Mouse (Mus musculus) neural tube, embryonic 15.5 days (tissue): Measurements from ENCODE around the gene Ccdc186. TPM values are rescaled to one million over a fixed set of nuclear protein-coding genes. Genes with fewer than 3 reads are reported as not detected.
"Not testable (repeated sequence)": the region's sequence is repeated elsewhere in the genome, so short reads cannot be mapped to it uniquely, and the experiment has no call there.

Experiments
- ATAC-seq: fragments of 200-750 bp; cut with Nextera tagmentation; 2 replicates; pipeline ENCODE4 v1.8.0; 2017; ENCODE audit warnings: mild to moderate bottlenecking, moderate TSS enrichment, moderate library complexity; ENCODE audit not compliant: low FRiP score
- H3K27ac ChIP-seq: fragments of 300-500 bp; sonication (generic); replicated peaks from 2 replicates; pipeline ENCODE4 v1.5.1; 2015; ENCODE audit warnings: mild to moderate bottlenecking, inconsistent platforms
- H3K27me3 ChIP-seq: fragments of 300-500 bp; sonication (generic); replicated peaks from 2 replicates; pipeline ENCODE4 v1.6.1; 2015; ENCODE audit warnings: inconsistent platforms
- H3K36me3 ChIP-seq: fragments of 300-500 bp; sonication (generic); 2 replicates; pipeline ENCODE4 v1.6.1; 2015; ENCODE audit warnings: inconsistent platforms
- H3K4me1 ChIP-seq: fragments of 300-500 bp; sonication (generic); 2 replicates; pipeline ENCODE4 v1.6.1; 2015; ENCODE audit warnings: inconsistent platforms
- H3K4me2 ChIP-seq: fragments of 300-500 bp; sonication (generic); 2 replicates; pipeline ENCODE4 v1.6.1; 2015; ENCODE audit warnings: inconsistent platforms, mild to moderate bottlenecking, moderate library complexity
- H3K4me3 ChIP-seq: fragments of 300-500 bp; sonication (generic); replicated peaks from 2 replicates; pipeline ENCODE4 v1.5.1; 2015; ENCODE audit warnings: mild to moderate bottlenecking, inconsistent platforms
- H3K9ac ChIP-seq: fragments of 300-500 bp; sonication (generic); replicated peaks from 2 replicates; pipeline ENCODE4 v1.6.1; 2015; ENCODE audit warnings: mild to moderate bottlenecking, inconsistent platforms
- H3K9me3 ChIP-seq: fragments of 300-500 bp; sonication (generic); replicated peaks from 2 replicates; pipeline ENCODE4 v1.6.1; 2016; ENCODE audit warnings: inconsistent platforms
- WGBS: fragments of 180-500 bp; shearing (Covaris S2); methylation state at CpG from one replicate; pipeline ENCODE4 v1.1.7; 2015; ENCODE audit warnings: mixed read lengths; 5-methylcytosine and 5-hydroxymethylcytosine counted together
- polyA plus RNA-seq: library from polyadenylated mRNA; unstranded; fragments of >200 nt; fragmentation: Nextera tagmentation; extraction: Ambion mirVana; gene quantifications from 2 replicates; pipeline ENCODE4 v1.2.1, GENCODE M21; 2015

The Ccdc186 gene
- polyA plus RNA-seq, 1 experiment from 2014 or later = 20.4 TPM

DNA sequence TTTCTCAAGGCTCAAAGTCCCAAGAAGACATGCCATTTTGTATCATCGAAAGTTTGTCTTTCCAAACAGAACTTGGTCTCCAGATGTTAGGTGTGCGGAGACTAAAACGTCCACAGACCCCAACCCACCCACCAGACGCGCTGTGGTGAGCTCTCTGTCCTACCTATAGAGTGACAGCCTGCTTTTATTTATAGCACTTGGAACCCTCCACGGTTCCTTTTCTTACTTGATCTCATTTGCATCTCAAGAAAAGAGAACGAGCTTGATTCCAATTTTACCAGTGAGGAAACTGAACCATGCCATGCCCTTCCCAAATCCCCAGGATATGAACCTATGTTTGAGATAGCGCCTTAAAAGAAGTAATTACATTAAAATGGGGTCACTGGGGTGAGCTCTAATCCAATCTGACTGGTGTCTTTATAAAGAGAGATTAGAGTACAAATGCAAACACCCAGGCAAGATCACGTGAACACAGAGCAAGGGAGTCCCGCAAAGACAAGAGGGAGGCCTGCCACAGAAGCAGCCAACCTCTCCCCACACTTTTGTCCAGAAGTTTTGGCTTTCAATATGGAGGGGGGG, 48.5 kb downstream of the Ccdc186 start:
- no peak for ATAC-seq
- no peaks in the 10 kb centered on the region for H3K36me3 ChIP-seq

DNA sequence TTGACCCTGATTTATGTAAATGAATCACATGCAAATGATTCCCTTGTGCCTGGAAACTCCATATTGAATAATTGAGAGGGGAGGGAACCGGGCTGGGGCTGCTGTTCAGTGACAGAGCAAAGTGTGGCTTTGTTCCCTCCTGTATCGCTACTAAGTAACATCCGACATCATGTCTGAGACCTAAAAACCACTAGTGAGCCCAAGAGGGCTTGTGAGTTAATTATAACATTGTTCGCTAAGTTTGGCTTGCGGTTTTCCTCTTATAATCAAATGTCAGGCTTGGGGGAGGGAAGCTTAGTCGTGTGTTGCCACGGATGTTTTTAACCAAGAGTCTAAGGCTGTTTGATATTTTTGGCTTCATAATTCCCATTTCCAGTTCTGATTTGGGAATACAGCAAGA, 49.8 kb downstream of the Ccdc186 start:
- H3K4me1 ChIP-seq = peaks cover 25% of the 10 kb centered on the region
- H3K36me3 ChIP-seq = no peaks in the 10 kb centered on the region
- H3K9ac ChIP-seq = no peak overlapping the region
- no peak overlapping the region for H3K4me2 ChIP-seq
- peaks cover 21% of the 10 kb centered on the region for H3K27me3 ChIP-seq
- H3K4me3 ChIP-seq = no peak overlapping the region
- H3K9me3 ChIP-seq = no peaks in the 10 kb centered on the region; the same call in 1 of the 2 replicates
- 62% methylated on average over 7 of the region's 7 CpGs for WGBS
- no peak overlapping the region for H3K27ac ChIP-seq
- no peak for ATAC-seq

More for the DNA sequence above, 48.5 kb downstream of the Ccdc186 start:
- no peak overlapping the region for H3K4me3 ChIP-seq
- peaks cover 25% of the 10 kb centered on the region for H3K27me3 ChIP-seq
- 44% methylated on average over 10 of the region's 10 CpGs for WGBS
- H3K9ac ChIP-seq = no peak overlapping the region
- no peak overlapping the region for H3K4me2 ChIP-seq
- peaks cover 25% of the 10 kb centered on the region for H3K4me1 ChIP-seq
- no peaks in the 10 kb centered on the region for H3K9me3 ChIP-seq
- no peak overlapping the region for H3K27ac ChIP-seq

DNA sequence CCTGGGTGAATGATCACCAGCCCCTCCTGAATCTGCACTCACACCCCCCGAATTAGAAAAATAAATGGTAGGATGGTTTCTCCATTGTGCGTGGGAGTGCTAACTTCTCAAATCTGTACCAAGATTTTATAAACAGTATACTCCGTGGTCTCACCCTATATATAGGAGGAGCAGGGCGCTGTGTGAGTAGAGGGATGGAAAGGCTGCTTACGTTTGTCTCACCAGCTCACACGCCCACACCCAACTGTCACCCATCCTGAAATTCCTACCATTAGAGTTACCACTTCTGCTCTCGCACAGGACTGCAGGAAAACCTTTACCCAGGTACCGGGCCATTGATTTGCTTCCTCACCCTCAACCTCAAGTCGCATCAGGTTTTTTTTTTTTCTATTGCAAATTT, 53.0 kb downstream of the Ccdc186 start:
- Histone ChIP-seq H3K27ac (no peak overlapping the region), H3K4me3 (no peak overlapping the region), H3K9me3 (no peaks in the 10 kb centered on the region; the same call in 1 of the 2 replicates), H3K36me3 (no peaks in the 10 kb centered on the region), H3K4me1 (no peaks in the 10 kb centered on the region), H3K27me3 (no peaks in the 10 kb centered on the region), H3K4me2 (no peak overlapping the region), H3K9ac (no peak overlapping the region)
- ATAC-seq = no peak
- WGBS = 90% methylated on average over 9 of the region's 9 CpGs

DNA sequence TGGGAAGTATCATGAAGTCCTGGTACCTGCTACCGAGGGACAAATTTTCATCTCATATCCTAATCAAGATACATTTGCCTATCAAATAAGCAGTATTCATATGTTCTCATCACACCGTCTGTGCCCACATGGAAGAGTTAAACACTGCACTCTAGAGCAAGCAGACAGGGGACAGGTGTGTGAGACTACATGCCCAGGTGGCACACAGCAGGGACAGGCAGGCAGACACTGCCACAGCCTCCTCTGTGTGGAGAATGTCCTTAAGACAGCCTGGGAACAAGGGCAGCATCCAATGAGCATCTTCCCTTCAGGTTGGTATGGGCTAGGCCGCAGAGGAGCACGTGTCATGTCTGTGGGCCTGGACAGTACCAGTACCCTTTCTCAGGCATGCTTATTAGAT, 59.3 kb downstream of the Ccdc186 start:
- Histone ChIP-seq H3K4me3 (no peak overlapping the region), H3K9me3 (no peaks in the 10 kb centered on the region; the same call in 1 of the 2 replicates), H3K36me3 (no peaks in the 10 kb centered on the region), H3K4me1 (no peaks in the 10 kb centered on the region), H3K4me2 (no peak overlapping the region), H3K27ac (no peak overlapping the region), H3K27me3 (no peaks in the 10 kb centered on the region), H3K9ac (no peak overlapping the region)
- WGBS = 93% methylated on average over 4 of the region's 4 CpGs
- ATAC-seq = no peak

DNA sequence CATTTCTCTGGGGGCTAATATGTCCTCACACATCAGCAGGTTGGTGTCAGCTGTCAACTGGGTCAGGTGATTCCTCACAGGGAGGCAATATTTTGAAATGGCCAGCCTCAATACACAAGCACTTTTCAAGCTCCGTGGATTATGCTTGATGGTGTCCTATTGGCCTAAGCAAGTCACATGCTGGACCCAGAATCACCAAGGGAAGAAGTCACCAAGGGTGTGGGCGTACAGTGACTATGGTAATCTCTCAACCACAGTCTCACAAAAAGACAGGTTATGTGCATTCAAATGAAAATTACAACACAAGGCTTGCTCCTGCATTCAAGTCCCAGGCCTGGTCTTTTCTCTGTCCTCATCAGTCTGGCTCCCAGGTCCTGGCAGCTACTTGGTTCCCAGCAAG, 60.3 kb downstream of the Ccdc186 start:
- no peak for ATAC-seq
- 85% methylated on average over 2 of the region's 2 CpGs for WGBS

DNA sequence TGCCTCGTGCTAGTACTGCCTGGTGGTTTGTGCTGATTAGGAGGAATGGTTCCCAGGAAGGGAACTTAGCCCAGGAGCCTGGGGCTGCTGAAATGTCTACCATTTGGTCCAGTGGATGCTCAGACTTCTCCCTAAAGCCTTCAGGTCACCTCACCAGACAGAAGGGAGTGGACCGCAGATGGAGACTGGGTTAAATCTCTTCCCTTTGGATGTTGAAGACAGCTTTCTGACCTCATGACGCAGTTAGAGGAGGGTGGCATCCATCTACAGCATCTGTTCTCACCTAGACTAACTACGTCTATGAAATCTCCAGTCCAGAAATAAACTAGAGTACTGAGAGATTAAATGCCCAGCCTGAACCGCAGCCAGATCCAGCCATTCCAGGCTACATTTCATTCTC, 60.9 kb downstream of the Ccdc186 start:
- H3K4me2 ChIP-seq = no peak overlapping the region
- H3K9ac ChIP-seq = no peak overlapping the region
- H3K27ac ChIP-seq = no peak overlapping the region
- no peaks in the 10 kb centered on the region for H3K4me1 ChIP-seq
- 94% methylated on average over 5 of the region's 5 CpGs for WGBS
- no peak overlapping the region for H3K4me3 ChIP-seq
- no peak for ATAC-seq
- no peaks in the 10 kb centered on the region for H3K9me3 ChIP-seq
- no peaks in the 10 kb centered on the region for H3K36me3 ChIP-seq
- no peaks in the 10 kb centered on the region for H3K27me3 ChIP-seq

More for the DNA sequence above, 60.3 kb downstream of the Ccdc186 start:
- Histone ChIP-seq H3K4me2 (no peak overlapping the region), H3K27me3 (no peaks in the 10 kb centered on the region), H3K4me3 (no peak overlapping the region), H3K4me1 (no peaks in the 10 kb centered on the region), H3K9me3 (no peaks in the 10 kb centered on the region), H3K27ac (no peak overlapping the region), H3K9ac (no peak overlapping the region), H3K36me3 (no peaks in the 10 kb centered on the region)

DNA sequence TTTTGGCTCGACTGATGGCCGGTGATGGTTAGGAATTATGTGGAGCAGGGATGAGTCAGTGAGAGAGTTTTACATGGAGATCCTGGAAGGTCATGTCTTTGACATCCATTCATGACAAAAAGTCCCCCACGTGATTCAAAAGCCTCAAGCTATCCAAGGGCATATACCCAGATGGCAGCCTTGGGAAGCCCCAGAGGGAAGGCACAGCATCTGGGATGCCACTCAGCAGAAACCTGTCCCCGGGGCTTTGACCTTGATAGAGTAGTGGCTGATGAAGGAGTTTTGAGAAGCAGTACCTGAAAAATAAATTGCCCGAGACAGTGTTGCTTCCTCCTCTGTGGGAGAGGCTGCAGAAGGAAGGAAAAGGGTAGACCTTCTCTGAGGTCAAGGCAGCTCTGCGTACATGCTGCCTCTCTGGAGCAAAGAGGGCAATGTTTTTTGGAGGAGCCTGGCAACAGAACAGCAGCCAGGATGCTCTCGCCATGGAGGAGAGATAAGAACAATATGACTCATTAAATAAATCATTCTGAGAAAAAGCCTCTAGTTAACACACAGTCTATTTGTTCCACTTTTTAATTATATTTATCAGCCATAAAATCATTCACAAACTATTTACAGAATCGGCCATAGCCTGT, 61.6 kb downstream of the Ccdc186 start:
- Histone ChIP-seq H3K4me3 (no peak overlapping the region), H3K9ac (no peak overlapping the region), H3K27ac (no peak overlapping the region), H3K4me2 (no peak overlapping the region), H3K27me3 (no peaks in the 10 kb centered on the region), H3K36me3 (no peaks in the 10 kb centered on the region), H3K9me3 (no peaks in the 10 kb centered on the region), H3K4me1 (no peaks in the 10 kb centered on the region)
- 84% methylated on average over 8 of the region's 8 CpGs for WGBS
- ATAC-seq = no peak

DNA sequence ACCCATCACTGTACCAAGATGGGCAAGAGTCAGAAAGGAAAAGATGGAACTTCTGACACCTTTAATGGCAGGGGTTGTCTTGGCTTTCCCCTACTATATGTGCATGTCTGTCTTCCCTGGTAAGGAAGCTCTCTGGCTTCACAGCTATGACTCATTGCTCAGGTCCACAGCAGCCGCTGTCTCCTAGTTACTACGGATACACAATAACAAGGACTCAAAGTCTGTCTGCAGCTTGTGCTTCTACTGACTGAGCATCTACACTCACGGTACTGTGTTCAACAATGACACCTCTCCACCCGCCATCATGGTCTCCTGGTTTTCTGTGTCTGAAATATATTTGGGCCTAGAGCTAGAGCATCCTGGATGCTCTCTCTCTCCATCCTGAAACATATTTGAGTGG, 62.2 kb downstream of the Ccdc186 start:
- H3K4me1 ChIP-seq = no peaks in the 10 kb centered on the region
- ATAC-seq = no peak
- H3K9ac ChIP-seq = no peak overlapping the region
- no peak overlapping the region for H3K4me3 ChIP-seq
- no peaks in the 10 kb centered on the region for H3K9me3 ChIP-seq
- no peaks in the 10 kb centered on the region for H3K36me3 ChIP-seq
- H3K27ac ChIP-seq = no peak overlapping the region
- no peak overlapping the region for H3K4me2 ChIP-seq
- H3K27me3 ChIP-seq = no peaks in the 10 kb centered on the region
- WGBS = 89% methylated on average over 4 of the region's 4 CpGs

DNA sequence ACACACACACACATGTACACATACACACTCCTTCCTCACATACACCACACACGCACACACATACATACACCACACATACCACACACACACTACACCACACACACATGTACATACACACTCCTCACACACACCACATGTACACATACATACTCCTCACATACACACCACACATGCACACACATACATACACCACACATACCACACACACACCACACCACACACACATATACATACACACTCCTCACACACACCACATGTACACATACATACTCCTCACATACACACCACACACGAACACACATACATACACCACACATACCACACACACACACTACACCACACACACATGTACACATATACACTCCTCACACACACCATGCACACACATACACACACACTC, 63.7 kb downstream of the Ccdc186 start:
- H3K9me3 ChIP-seq = no peaks in the 10 kb centered on the region
- ATAC-seq = no peak
- H3K9ac ChIP-seq = no peak overlapping the region
- H3K4me3 ChIP-seq = no peak overlapping the region
- no peaks in the 10 kb centered on the region for H3K4me1 ChIP-seq
- no peak overlapping the region for H3K4me2 ChIP-seq
- no peak overlapping the region for H3K27ac ChIP-seq
- no peaks in the 10 kb centered on the region for H3K36me3 ChIP-seq
- H3K27me3 ChIP-seq = no peaks in the 10 kb centered on the region
- 96% methylated on average over 2 of the region's 2 CpGs for WGBS

DNA sequence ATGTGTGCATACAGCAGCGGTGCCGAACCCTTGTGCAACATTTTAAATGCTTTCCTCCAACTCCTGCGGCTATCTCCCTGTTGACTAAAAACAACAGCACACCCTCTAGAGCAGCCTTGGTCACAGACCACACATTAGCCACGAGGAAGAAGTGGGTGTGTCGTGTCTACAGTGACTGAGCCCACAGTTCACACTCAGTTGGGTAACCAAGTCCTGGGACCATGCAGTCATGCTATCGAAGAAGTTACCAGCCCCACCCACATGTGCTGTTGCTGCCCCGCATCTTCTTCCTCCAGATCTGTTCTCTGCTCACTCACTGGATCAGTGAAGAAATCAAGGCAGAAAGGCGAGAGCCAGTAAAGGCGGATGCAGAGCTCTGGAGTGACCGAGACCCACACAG, 65.6 kb downstream of the Ccdc186 start:
- H3K36me3 ChIP-seq = no peaks in the 10 kb centered on the region
- H3K4me1 ChIP-seq = no peaks in the 10 kb centered on the region
- H3K4me3 ChIP-seq = no peak overlapping the region
- 90% methylated on average over 10 of the region's 10 CpGs for WGBS
- ATAC-seq = no peak
- H3K27me3 ChIP-seq = no peaks in the 10 kb centered on the region
- H3K9me3 ChIP-seq = no peaks in the 10 kb centered on the region
- H3K27ac ChIP-seq = no peak overlapping the region
- H3K4me2 ChIP-seq = no peak overlapping the region
- H3K9ac ChIP-seq = no peak overlapping the region

DNA sequence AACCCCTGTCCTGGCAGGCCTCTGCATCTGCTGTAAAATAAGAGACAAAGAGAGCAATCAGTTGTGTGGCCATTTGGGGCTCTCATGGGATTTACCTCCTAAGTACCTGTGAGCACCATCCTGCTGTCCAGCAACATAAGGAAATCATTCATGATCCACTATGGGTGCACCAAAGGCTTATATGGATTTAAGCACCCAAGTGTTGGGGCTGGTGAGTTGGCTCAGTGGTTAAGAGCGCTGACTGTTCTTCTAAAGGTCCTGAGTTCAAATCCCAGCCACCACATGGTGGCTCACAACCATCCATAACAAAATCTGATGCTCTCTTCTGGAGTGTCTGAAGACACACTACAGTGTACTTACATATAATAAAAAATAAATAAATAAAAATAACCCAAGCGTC, 67.5 kb downstream of the Ccdc186 start:
- not testable (repeated sequence) for H3K9ac ChIP-seq, H3K27me3 ChIP-seq, H3K36me3 ChIP-seq, ATAC-seq, H3K4me2 ChIP-seq, H3K9me3 ChIP-seq, H3K4me3 ChIP-seq, H3K27ac ChIP-seq, H3K4me1 ChIP-seq
- WGBS = 91% methylated on average over 2 of the region's 2 CpGs

DNA sequence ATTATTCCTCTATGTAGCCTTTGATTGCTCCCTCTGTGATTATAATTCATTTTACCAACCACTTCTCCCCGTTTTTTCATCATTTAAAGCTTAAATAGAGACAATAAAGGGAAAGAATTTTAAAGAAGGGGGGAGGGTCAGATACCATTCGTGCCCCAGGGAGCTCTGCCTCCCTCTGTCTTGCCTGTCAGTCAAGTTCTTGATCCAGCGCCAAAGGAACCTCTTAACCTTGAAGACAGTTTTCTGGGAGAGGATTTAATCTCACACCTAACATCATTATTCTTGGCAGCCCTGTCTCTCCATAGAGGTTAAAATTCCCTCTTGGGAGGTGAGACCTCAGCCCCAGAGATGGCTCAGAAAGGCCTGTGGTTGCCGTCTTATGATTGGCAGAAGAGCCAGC, 71.3 kb downstream of the Ccdc186 start:
- no peaks in the 10 kb centered on the region for H3K36me3 ChIP-seq
- no peak overlapping the region for H3K27ac ChIP-seq
- no peak overlapping the region for H3K4me3 ChIP-seq
- H3K27me3 ChIP-seq = no peaks in the 10 kb centered on the region
- WGBS = 52% methylated on average over 4 of the region's 4 CpGs
- no peaks in the 10 kb centered on the region for H3K4me1 ChIP-seq
- H3K9ac ChIP-seq = no peak overlapping the region
- H3K9me3 ChIP-seq = no peaks in the 10 kb centered on the region
- no peak for ATAC-seq
- H3K4me2 ChIP-seq = no peak overlapping the region
